Mouse (Mus musculus) ES-E14 (cell line): ENCODE measurements around the gene Fes. TPM values are rescaled to one million over a fixed set of nuclear protein-coding genes. Genes with fewer than 3 reads are reported as not detected.

Experiments used
- DNase-seq: peaks from one replicate; pipeline ENCODE4 v3.0.0-alpha.2; 2013; ENCODE audit warnings: low read depth, low spot score
- H3K27ac ChIP-seq: 2 replicates; pipeline ENCODE4 v1.5.1; 2012; ENCODE audit warnings: low read depth, mild to moderate bottlenecking, low read length, moderate library complexity, mixed read lengths; ENCODE audit not compliant: poor library complexity, insufficient read depth, severe bottlenecking
- H3K36me3 ChIP-seq: 2 replicates; pipeline ENCODE4 v1.6.1; 2012; ENCODE audit warnings: mild to moderate bottlenecking, low read length, moderate library complexity, mixed read lengths; ENCODE audit not compliant: control insufficient read depth, poor library complexity, insufficient read depth, severe bottlenecking
- H3K4me1 ChIP-seq, 2 experiments: fragments of 150-350 bp in 1 of 2; sonication (generic) in 1 of 2; 2 replicates each; pipeline ENCODE4 v1.6.1; 2012; ENCODE audit warnings: low read length in 2 of 2, mild to moderate bottlenecking in 1 of 2, mixed read lengths in 1 of 2; ENCODE audit not compliant: control insufficient read depth in 2 of 2, insufficient read depth in 2 of 2, poor library complexity in 1 of 2
- H3K4me3 ChIP-seq, 2 experiments: fragments of 150-350 bp in 1 of 2; sonication (generic) in 1 of 2; 2 replicates each; pipeline ENCODE4 v1.5.1; 2012; ENCODE audit warnings: low read length in 2 of 2, low read depth in 1 of 2, mild to moderate bottlenecking in 1 of 2, mixed read lengths in 1 of 2; ENCODE audit not compliant: insufficient read depth in 1 of 2, poor library complexity in 1 of 2, severe bottlenecking in 1 of 2
- H3K9ac ChIP-seq: 2 replicates; pipeline ENCODE4 v1.6.1; 2012; ENCODE audit warnings: low read depth, mild to moderate bottlenecking, low read length, mixed read lengths; ENCODE audit not compliant: poor library complexity, insufficient read depth, severe bottlenecking
- H3K9me3 ChIP-seq: fragments of 150-350 bp; sonication (generic); 2 replicates; pipeline ENCODE4 v1.6.1; 2012; ENCODE audit warnings: low read depth, mild to moderate bottlenecking, low read length; ENCODE audit not compliant: control insufficient read depth, insufficient read depth
- CHD2 ChIP-seq: IDR thresholded peaks from 2 replicates; pipeline ENCODE4 v1.6.1; 2014; ENCODE audit warnings: mild to moderate bottlenecking, low read depth, low read length, inconsistent platforms
- HCFC1 ChIP-seq: IDR thresholded peaks from 2 replicates; pipeline ENCODE4 v1.6.1; 2012; ENCODE audit warnings: low read length, inconsistent platforms, borderline replicate concordance; ENCODE audit not compliant: insufficient read depth
- MAFK ChIP-seq: IDR thresholded peaks from 2 replicates; pipeline ENCODE4 v1.6.1; 2014; ENCODE audit warnings: mild to moderate bottlenecking, low read depth, low read length, inconsistent platforms; ENCODE audit not compliant: insufficient read depth
- ZC3H11A ChIP-seq: IDR thresholded peaks from 2 replicates; pipeline ENCODE4 v1.6.1; 2012; ENCODE audit warnings: low read depth, mild to moderate bottlenecking, inconsistent platforms, low read length, borderline replicate concordance
- ZNF384 ChIP-seq: IDR thresholded peaks from 2 replicates; pipeline ENCODE4 v1.6.1; 2012; ENCODE audit warnings: low read depth, low read length, inconsistent platforms
- in situ Hi-C, 2 experiments: fragments of 600-800 bp; cut with MboI; formaldehyde crosslinking; loops; one replicate each; pipeline ENCODE4 v1.15.1; 2025; ENCODE audit warnings: low sequenced_read_pairs in 2 of 2, inconsistent platforms in 1 of 2; ENCODE audit not compliant: unreplicated experiment in 2 of 2
- total RNA-seq: library from RNA; depleted of rRNA; stranded (reverse); fragments of 300-350 nt; gene quantifications from 2 replicates; pipeline ENCODE4 v1.2.3, GENCODE M21; 2012

The Fes gene
- total RNA-seq, 1 experiment: 4.5 TPM

DNA sequence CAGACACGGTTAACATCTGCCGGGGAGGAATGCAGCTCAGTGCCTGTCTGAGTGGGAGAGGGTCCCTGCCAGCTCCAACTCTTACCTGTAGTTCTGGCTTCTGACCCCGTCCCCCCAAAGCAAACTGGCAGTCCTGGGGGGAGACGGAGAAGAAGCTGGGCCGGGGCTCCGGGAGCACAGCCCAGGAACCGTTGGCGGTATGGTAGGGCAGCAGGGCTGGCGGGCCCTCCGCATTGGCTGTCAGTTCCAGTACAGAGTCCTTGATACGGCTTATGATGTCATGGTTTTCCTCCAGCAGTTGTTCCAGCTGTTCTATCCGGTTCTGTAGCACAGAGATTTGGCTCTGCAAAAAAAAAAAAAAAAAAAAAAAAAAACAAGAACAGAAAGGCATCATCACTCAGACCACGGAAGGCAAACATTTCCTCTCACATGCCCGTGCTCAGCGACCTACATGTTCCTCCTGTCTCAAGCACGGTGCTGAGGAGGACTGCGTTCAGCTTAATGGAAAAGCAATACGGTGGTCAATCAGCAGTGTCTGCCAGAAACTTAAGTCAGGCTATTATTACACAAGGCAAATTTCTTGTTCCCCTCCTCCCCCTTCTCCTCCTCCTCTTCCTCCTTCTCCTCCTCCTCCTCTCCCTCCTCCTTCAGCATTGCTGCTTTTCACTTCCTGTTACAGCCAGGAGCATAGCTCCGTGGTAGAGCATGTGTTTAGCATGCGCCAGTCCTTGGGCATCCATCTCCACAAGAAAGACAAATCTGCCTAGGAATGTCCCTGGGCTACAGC lies 18.9 kb downstream of the Fes start:
- TF ChIP-seq ZNF384 (peak; percentile 97), HCFC1 (no peak), MAFK (0 out of 2 replicates have a peak, but pooled peaks have one; percentile 19), ZC3H11A (no peak), CHD2 (no peak)
- no peak for DNase-seq
- in situ Hi-C loops: no loop called here
- no peak overlapping the region for H3K4me3 ChIP-seq
- no peaks in the 10 kb centered on the region for H3K9me3 ChIP-seq
- peaks cover 8% of the 10 kb centered on the region; the same call in 1 of the 2 replicates for H3K36me3 ChIP-seq
- H3K27ac ChIP-seq: no peak overlapping the region
- H3K4me1 ChIP-seq: peaks cover 0 to 7% of the 10 kb centered on the region in 2 experiments; a peak in 1 of 4 replicates
- no peak overlapping the region for H3K9ac ChIP-seq

- TF ChIP-seq ZNF384 (no peak), MAFK (no peak), HCFC1 (no peak), CHD2 (no peak), ZC3H11A (no peak)
- peaks cover 0 to 7% of the 10 kb centered on the region in 2 experiments; a peak in 1 of 4 replicates for H3K4me1 ChIP-seq
- peaks cover 8% of the 10 kb centered on the region; the same call in 1 of the 2 replicates for H3K36me3 ChIP-seq
- no peak for DNase-seq
- no peak overlapping the region for H3K9ac ChIP-seq
- in situ Hi-C loops: no loop called here
- H3K4me3 ChIP-seq: no peak overlapping the region
- no peak overlapping the region for H3K27ac ChIP-seq
- no peaks in the 10 kb centered on the region for H3K9me3 ChIP-seq
These were observed 19.7 kb downstream of the Fes start for GRCm38 (mm10) chr7:80368009-80368408.

GRCm38 (mm10) chr7:80367232-80367631 lies 20.5 kb downstream of the Fes start:
- no peak overlapping the region for H3K9ac ChIP-seq
- H3K4me1 ChIP-seq: peaks cover 0 to 7% of the 10 kb centered on the region in 2 experiments; a peak in 1 of 4 replicates
- DNase-seq: no peak
- H3K9me3 ChIP-seq: no peaks in the 10 kb centered on the region
- H3K27ac ChIP-seq: no peak overlapping the region
- in situ Hi-C loops: no loop called here
- TF ChIP-seq HCFC1 (no peak), MAFK (no peak), ZC3H11A (no peak), CHD2 (no peak), ZNF384 (no peak)
- H3K4me3 ChIP-seq: no peak overlapping the region
- H3K36me3 ChIP-seq: peaks cover 8% of the 10 kb centered on the region; the same call in 1 of the 2 replicates

DNA sequence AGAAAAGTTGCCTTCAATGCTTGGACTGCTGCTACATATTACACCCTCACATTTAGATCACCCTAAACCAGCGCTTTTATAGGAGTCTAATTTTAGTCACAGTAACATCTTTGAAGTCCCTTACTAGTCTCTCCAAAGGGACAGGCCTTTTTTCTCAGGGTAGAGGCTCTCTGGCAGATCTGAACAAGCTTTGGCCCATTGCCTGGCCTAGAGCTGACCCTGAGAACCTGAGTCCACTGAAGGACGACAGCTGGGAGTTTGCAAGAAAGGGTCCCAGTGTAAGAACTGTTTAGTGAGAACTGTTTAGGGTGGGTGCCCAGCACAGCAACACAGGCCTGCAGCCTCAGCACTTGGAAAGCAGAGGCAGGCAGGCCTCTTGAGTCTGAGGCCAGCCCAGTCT lies 22.0 kb downstream of the Fes start:
- Histone ChIP-seq H3K27ac (no peak overlapping the region), H3K9me3 (no peaks in the 10 kb centered on the region), H3K36me3 (peaks cover 10% of the 10 kb centered on the region; the same call in 1 of the 2 replicates), H3K9ac (no peak overlapping the region), H3K4me3 (no peak overlapping the region), H3K4me1 (peaks cover 1 to 12% of the 10 kb centered on the region in 2 experiments; a peak in 1 of 4 replicates)
- TF ChIP-seq ZNF384 (no peak), CHD2 (no peak), HCFC1 (no peak), ZC3H11A (no peak), MAFK (no peak)
- in situ Hi-C loops: no loop called here
- no peak for DNase-seq
